Mouse (Mus musculus) cerebellum, adult 2 months (tissue): Measurements from ENCODE around the gene Hamp2. TPM values are rescaled to one million over a fixed set of nuclear protein-coding genes. Genes with fewer than 3 reads are reported as not detected.
A peak's percentile ranks its signal among the peaks of the same experiment; 100 is the strongest.
"Not testable (repeated sequence)": the region's sequence is repeated elsewhere in the genome, so short reads cannot be mapped to it uniquely, and the experiment has no call there.

Experiments
- DNase-seq, 2 experiments: peaks; one replicate each; pipeline ENCODE4 v3.0.0; 2021
- H3K27ac ChIP-seq: fragments of 200-500 bp; 2 replicates; pipeline ENCODE4 v1.5.1; 2012; ENCODE audit warnings: low read length, control low read depth, inconsistent platforms; ENCODE audit not compliant: insufficient read depth
- H3K27me3 ChIP-seq: fragments of 200-500 bp; 2 replicates; pipeline ENCODE4 v1.6.1; 2012; ENCODE audit warnings: inconsistent platforms, mild to moderate bottlenecking, low read length, moderate library complexity; ENCODE audit not compliant: control insufficient read depth, insufficient read depth
- H3K4me1 ChIP-seq: fragments of 200-500 bp; 2 replicates; pipeline ENCODE4 v1.6.1; 2011; ENCODE audit warnings: low read length; ENCODE audit not compliant: control insufficient read depth, insufficient read depth
- H3K4me3 ChIP-seq: fragments of 200-500 bp; replicated peaks from 2 replicates; pipeline ENCODE3; 2011; ENCODE audit warnings: mild to moderate bottlenecking, low read depth, low read length, control low read depth; ENCODE audit not compliant: insufficient read depth
- CTCF ChIP-seq: fragments of 200-500 bp; IDR thresholded peaks from 2 replicates; pipeline ENCODE4 v1.5.1; 2011; ENCODE audit warnings: low read depth, mild to moderate bottlenecking, control low read depth, low read length, moderate library complexity, borderline replicate concordance; ENCODE audit not compliant: insufficient read depth
- POLR2A ChIP-seq: fragments of 200-500 bp; IDR thresholded peaks from 2 replicates; pipeline ENCODE4 v1.6.1; 2011; ENCODE audit warnings: low read length, control low read depth, borderline replicate concordance; ENCODE audit not compliant: insufficient read depth
- WGBS: fragments of 180-500 bp; shearing (Covaris S2); methylation state at CpG from one replicate; pipeline ENCODE4 v1.1.7; 2018; 5-methylcytosine and 5-hydroxymethylcytosine counted together
- polyA plus RNA-seq: library from polyadenylated mRNA; depleted of rRNA; stranded (reverse); fragments of >200 nt; gene quantifications from 2 replicates; pipeline ENCODE4 v1.2.3, GENCODE M21; 2012; rRNA removed

Gene Hamp2
- polyA plus RNA-seq = not detected in 2 replicates

- not testable (repeated sequence) for H3K4me1 ChIP-seq, DNase-seq, H3K4me3 ChIP-seq, H3K27ac ChIP-seq, H3K27me3 ChIP-seq
- WGBS = 13% methylated on average over 2 of the region's 2 CpGs
Measured at GRCm38 (mm10) chr7:30924581-30924980, at the start of gene Hamp2. Gene Hamp2, minus strand, starts transcription at chr7:30924681.

DNA sequence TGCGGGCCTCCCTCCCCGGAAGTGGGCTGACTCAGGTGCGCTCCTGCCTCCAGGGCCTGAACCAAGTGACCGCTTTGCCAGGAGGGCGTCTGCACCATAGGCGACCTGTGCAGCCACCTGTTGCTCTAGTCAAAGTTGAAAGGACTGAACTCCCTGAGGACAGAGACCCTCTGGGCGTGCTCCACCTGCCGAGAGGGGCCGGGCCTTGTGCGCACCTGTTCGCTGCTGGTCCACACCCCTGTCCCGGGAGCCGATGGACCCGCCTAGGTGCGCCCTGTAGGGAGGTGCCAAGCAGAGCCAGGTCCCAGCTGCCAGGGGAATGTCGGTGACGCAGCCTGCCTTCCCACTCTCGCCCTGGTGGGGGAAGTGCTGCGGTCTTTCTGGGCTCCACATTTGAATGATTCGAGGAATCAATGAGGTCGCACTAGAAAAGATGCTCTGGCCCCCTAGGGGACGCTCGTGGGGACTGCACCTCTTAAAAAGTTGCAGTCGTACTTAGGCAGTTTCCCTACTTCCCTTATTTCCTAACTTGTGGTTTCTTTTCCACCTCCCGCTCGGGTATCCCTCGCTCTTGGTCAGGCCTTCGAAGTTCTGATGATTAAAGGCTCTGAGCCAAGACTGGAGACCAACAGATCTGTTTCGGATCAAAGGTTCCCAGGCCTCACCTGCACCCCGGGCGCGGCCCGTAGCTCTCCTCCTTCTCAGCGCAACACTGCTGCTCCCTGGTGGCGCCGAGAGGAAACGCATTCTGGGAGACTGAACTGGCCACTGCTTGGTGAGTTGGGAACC, 49.2 kb upstream of the Hamp2 start, which contains the start of gene Fam187b:
Fam187b (plus strand) TSS at position 290 of the 789 bp plus-strand sequence.
- Histone ChIP-seq H3K27me3 (no peaks in the 10 kb centered on the region), H3K4me1 (no peaks in the 10 kb centered on the region), H3K27ac (no peak within 1 kb of the TSS), H3K4me3 (peak within 1 kb of the TSS; percentile 21)
- WGBS = under 1% methylated on average over 37 of the region's 37 CpGs
- peak; percentile 77 to 87 for DNase-seq
- TF ChIP-seq CTCF (peak; percentile 88), POLR2A (no peak)

DNA sequence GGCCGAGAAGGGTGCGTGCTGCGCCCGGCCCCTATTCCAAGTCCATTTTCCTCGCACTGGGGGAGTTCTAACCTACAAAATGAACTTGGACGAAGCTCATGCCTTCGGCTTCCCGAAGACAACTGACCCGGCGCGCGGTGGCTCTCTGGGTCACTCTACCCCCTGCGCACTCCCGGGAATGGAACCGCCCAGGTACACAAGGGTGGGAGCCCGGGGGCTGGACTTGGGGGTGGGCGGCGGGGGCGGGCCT, 48.7 kb upstream of the Hamp2 start, which contains the start of gene Lsr:
Lsr (minus strand) TSS at position 214 of the 250 bp plus-strand sequence.
- TF ChIP-seq CTCF (no peak), POLR2A (no peak)
- H3K4me1 ChIP-seq = no peaks in the 10 kb centered on the region
- H3K27me3 ChIP-seq = no peaks in the 10 kb centered on the region
- H3K4me3 ChIP-seq = peak within 1 kb of the TSS; percentile 21
- no peak for DNase-seq
- H3K27ac ChIP-seq = no peak within 1 kb of the TSS
- under 1% methylated on average over 19 of the region's 19 CpGs for WGBS

DNA sequence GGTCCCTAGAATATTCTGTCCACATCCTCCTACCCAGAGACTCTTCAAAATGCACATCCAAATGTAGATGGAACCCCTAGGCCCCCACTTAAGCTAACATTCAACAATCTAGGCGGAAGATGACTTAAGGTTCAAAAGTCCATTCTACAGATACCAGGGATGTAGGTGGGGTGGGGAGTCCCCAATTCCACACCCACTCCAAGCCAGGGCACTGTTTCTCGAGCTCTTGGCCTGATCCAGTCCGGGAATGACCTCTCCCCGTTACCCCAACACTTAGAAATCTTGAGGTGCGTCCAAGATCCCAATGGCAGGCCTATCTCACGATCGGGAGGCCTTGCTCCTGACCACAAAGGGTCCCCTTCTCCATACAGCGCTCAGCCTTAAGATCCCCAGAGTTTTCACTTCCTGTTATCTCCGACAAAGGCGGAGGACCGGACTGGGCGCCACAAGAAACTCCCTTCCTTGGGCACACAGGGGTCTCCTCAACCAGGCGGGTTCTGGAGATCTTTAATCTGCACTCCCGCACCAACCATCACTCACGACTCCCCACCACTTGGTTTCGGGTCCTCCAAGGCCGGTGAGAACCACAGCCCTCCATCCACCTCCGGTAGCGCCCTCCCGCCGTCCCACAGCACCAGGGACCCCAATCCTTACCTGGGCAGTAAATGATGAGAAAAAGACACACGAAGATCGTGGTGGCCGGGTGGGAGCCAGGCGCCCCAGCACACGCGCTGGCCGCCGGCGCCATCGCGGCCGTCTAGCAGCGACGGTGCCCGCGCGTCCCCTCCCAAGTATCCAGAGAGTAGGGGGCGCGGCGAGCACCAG, 48.2 kb upstream of the Hamp2 start:
- DNase-seq = no peak
- 7% methylated on average over 41 of the region's 41 CpGs for WGBS
- H3K4me1 ChIP-seq = no peaks in the 10 kb centered on the region
- no peak overlapping the region for H3K27ac ChIP-seq
- no peaks in the 10 kb centered on the region for H3K27me3 ChIP-seq
- no peak for TF ChIP-seq POLR2A
- TF ChIP-seq CTCF = no peak
- no peak overlapping the region for H3K4me3 ChIP-seq

DNA sequence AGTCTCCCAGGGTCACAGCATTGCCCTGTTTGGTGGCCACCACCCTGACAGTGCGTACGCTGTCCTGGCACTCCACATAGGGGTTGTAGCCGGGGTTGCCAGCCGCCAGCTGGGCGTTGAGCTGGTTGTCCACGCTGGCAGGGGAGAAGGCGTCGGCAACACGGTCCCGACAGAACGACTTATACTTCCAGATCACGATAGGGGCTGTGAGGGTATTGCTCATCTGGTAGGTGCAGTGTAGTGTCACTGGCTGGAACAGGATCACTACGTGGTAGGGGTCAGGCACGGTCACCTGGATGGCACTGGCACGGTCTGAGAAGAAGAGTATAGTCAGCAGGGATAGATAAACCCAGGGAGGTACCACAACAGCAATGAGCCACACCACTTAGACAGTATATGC, 47.4 kb upstream of the Hamp2 start:
- no peak overlapping the region for H3K4me3 ChIP-seq
- H3K4me1 ChIP-seq = no peaks in the 10 kb centered on the region
- H3K27me3 ChIP-seq = no peaks in the 10 kb centered on the region
- 77% methylated on average over 15 of the region's 15 CpGs for WGBS
- no peak for TF ChIP-seq CTCF
- no peak for TF ChIP-seq POLR2A
- H3K27ac ChIP-seq = no peak overlapping the region
- DNase-seq = no peak

GRCm38 (mm10) chr7:30969174-30969573, 44.7 kb upstream of the Hamp2 start:
- TF ChIP-seq CTCF (no peak), POLR2A (no peak)
- Histone ChIP-seq H3K4me3 (no peak overlapping the region), H3K27me3 (no peaks in the 10 kb centered on the region), H3K4me1 (no peaks in the 10 kb centered on the region), H3K27ac (no peak overlapping the region)
- no peak for DNase-seq
- WGBS = 83% methylated on average over 4 of the region's 4 CpGs

DNA sequence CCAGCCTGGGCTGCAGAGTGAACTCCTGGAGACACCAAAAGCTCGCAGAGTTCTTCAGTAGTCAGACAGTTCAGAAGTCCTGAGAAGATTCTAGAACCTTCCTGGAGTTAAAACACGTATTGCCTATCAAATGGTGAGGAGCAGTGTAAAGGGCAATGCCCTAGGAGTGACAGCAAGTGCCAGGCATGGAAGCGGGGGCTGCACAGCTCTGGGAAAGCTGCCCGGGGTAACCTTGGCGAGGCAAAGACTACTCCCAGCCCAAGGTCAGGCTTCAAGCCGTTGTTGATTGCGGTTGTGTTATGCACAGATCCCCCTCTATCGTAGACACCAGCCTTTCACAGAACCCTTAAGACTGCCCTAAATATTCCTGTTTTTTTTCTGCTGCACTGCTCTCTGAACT, 44.1 kb upstream of the Hamp2 start:
- no peak for DNase-seq
- Histone ChIP-seq H3K4me3 (no peak overlapping the region), H3K27ac (no peak overlapping the region), H3K27me3 (no peaks in the 10 kb centered on the region), H3K4me1 (no peaks in the 10 kb centered on the region)
- TF ChIP-seq CTCF = no peak
- no peak for TF ChIP-seq POLR2A
- 78% methylated on average over 8 of the region's 8 CpGs for WGBS

DNA sequence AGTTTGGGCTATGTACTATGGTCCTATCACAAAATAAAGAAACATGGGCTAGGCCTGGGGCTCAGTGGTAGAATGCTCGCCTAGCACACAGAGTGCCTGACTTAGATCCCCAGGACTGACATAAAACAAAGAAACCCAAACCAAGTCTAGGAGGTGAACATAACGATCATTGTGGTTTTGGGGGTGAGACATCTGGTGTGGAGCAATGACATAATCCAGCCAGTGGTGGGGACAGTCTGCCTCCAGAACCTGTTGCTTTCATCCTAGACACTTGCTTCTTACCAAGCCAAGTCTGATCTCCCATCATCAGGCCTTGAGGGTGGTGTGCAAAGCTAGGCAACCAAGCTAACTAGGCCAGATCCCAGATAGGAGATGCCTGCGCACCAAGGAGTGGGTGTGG, 42.2 kb upstream of the Hamp2 start:
- H3K27ac ChIP-seq = no peak overlapping the region
- no peak for TF ChIP-seq POLR2A
- TF ChIP-seq CTCF = no peak
- H3K27me3 ChIP-seq = no peaks in the 10 kb centered on the region
- DNase-seq = no peak
- no peak overlapping the region for H3K4me3 ChIP-seq
- no peaks in the 10 kb centered on the region for H3K4me1 ChIP-seq
- 78% methylated on average over 3 of the region's 3 CpGs for WGBS
